Mouse (Mus musculus): ENCODE measurements around the gene Dnajc17. TPM values are rescaled to one million over a fixed set of nuclear protein-coding genes. Genes with fewer than 3 reads are reported as not detected.

Gene Dnajc17
- polyA plus RNA-seq, 1 experiment from 2014 or later, result 9.4 TPM

DNA sequence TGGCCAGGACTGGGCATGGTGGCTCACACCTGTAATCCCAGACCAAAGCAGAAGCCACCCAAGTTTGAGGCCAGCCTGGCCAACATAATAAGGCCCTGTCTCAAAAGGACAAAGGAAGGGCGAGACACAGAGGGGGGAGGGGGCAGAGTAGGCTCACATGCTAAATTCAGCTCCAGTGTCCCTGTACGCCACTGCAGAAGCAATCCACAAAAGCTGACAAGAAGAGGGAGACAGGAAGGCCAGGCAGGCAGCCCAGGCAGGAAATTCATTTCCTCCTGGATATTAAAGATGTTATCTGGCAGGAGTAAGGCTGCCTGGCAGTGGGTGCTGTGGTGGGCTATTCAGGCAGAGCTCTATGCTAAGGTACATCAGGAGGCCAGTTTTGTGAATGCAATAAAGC lies 47.3 kb downstream of the Dnajc17 start:
- Histone ChIP-seq H3K27me3 (replicated peaks; ENCODE audit: control insufficient read depth, insufficient read depth, low read length) (no peaks in the 10 kb centered on the region), H3K9me3 (ENCODE audit: control insufficient read depth) (no peaks in the 10 kb centered on the region), H3K36me3 (ENCODE audit: control insufficient read depth, insufficient read depth) (no peaks in the 10 kb centered on the region), H3K4me1 (replicated peaks; ENCODE audit: control insufficient read depth, insufficient read depth, low read length) (peaks cover 3% of the 10 kb centered on the region; the same call in 1 of the 2 replicates), H3K4me2 (replicated peaks; ENCODE audit: low read depth) (no peak overlapping the region), H3K9ac (ENCODE audit: low read depth, low read length) (no peak overlapping the region), H3K27ac (ENCODE audit: low read depth, low read length) (no peak overlapping the region), H3K4me3 (ENCODE audit: low read depth, low read length) (no peak overlapping the region)
- no peak for TF ChIP-seq CTCF (IDR thresholded peaks at IDR 0.05; ENCODE audit: low read depth)
- no peak for ATAC-seq
- 68% methylated on average over 2 of the region's 2 CpGs for WGBS

DNA sequence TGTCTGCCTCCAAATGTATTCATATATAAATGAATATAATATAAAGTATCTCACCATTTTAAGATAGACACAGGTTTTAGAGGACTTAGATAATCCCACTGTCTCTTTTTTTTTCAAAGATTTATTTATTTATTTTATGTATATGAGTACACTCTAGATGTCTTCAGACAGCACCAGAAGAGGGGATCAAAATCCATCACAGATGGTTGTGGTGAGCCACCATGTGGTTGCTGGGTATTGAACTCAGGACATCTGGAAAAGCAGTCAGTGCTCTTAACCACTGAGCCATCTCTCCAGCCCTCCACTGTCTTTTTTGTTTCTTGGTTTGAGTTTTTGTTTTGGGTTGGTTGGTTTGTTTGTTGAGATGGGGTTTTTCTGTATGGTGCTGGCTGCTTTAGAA lies 50.8 kb downstream of the Dnajc17 start:
- no peak for ATAC-seq
- no peak overlapping the region for H3K9ac ChIP-seq (ENCODE audit: low read depth, low read length)
- no peak overlapping the region for H3K4me3 ChIP-seq (ENCODE audit: low read depth, low read length)
- H3K27ac ChIP-seq (ENCODE audit: low read depth, low read length), result no peak overlapping the region
- peaks cover 3% of the 10 kb centered on the region for H3K4me1 ChIP-seq (replicated peaks; ENCODE audit: control insufficient read depth, insufficient read depth, low read length)
- H3K27me3 ChIP-seq (replicated peaks; ENCODE audit: control insufficient read depth, insufficient read depth, low read length), result no peaks in the 10 kb centered on the region
- H3K36me3 ChIP-seq (ENCODE audit: control insufficient read depth, insufficient read depth), result peaks cover 13% of the 10 kb centered on the region
- TF ChIP-seq CTCF (IDR thresholded peaks at IDR 0.05; ENCODE audit: low read depth), result no peak
- H3K9me3 ChIP-seq (ENCODE audit: control insufficient read depth), result no peaks in the 10 kb centered on the region
- no peak overlapping the region for H3K4me2 ChIP-seq (replicated peaks; ENCODE audit: low read depth)

GRCm38 (mm10) chr2:119156681-119157572 lies 51.7 kb downstream of the Dnajc17 start, which contains the start of gene Rmdn3:
Gene Rmdn3 (minus strand): TSS chr2:119157034.
- Histone ChIP-seq H3K4me3 (ENCODE audit: low read depth, low read length) (peak within 1 kb of the TSS; percentile 100), H3K9me3 (ENCODE audit: control insufficient read depth) (no peaks in the 10 kb centered on the region), H3K27me3 (replicated peaks; ENCODE audit: control insufficient read depth, insufficient read depth, low read length) (no peaks in the 10 kb centered on the region), H3K9ac (ENCODE audit: low read depth, low read length) (peak within 1 kb of the TSS; percentile 98), H3K4me1 (replicated peaks; ENCODE audit: control insufficient read depth, insufficient read depth, low read length) (peaks cover 3% of the 10 kb centered on the region; the same call in 1 of the 2 replicates), H3K36me3 (ENCODE audit: control insufficient read depth, insufficient read depth) (peaks cover 22% of the 10 kb centered on the region), H3K27ac (ENCODE audit: low read depth, low read length) (peak within 1 kb of the TSS; percentile 98), H3K4me2 (replicated peaks; ENCODE audit: low read depth) (peak within 1 kb of the TSS; percentile 89)
- peak; percentile 83 for ATAC-seq
- peak; percentile 30 for TF ChIP-seq CTCF (IDR thresholded peaks at IDR 0.05; ENCODE audit: low read depth)
- WGBS, result under 1% methylated on average over 57 of the region's 57 CpGs

- peak overlapping the region; percentile 98 for H3K27ac ChIP-seq (ENCODE audit: low read depth, low read length)
- peaks cover 3% of the 10 kb centered on the region; the same call in 1 of the 2 replicates for H3K4me1 ChIP-seq (replicated peaks; ENCODE audit: control insufficient read depth, insufficient read depth, low read length)
- no peaks in the 10 kb centered on the region for H3K9me3 ChIP-seq (ENCODE audit: control insufficient read depth)
- peak; percentile 7; the same call in 1 of the 2 replicates for ATAC-seq
- H3K27me3 ChIP-seq (replicated peaks; ENCODE audit: control insufficient read depth, insufficient read depth, low read length), result no peaks in the 10 kb centered on the region
- WGBS, result 2% methylated on average over 34 of the region's 34 CpGs
- TF ChIP-seq CTCF (IDR thresholded peaks at IDR 0.05; ENCODE audit: low read depth), result no peak
- peak overlapping the region; percentile 98 for H3K9ac ChIP-seq (ENCODE audit: low read depth, low read length)
- H3K4me2 ChIP-seq (replicated peaks; ENCODE audit: low read depth), result peak overlapping the region; percentile 89
- peak overlapping the region; percentile 100 for H3K4me3 ChIP-seq (ENCODE audit: low read depth, low read length)
- peaks cover 28% of the 10 kb centered on the region for H3K36me3 ChIP-seq (ENCODE audit: control insufficient read depth, insufficient read depth)
Measured at GRCm38 (mm10) chr2:119156081-119156680, 52.4 kb downstream of the Dnajc17 start.

DNA sequence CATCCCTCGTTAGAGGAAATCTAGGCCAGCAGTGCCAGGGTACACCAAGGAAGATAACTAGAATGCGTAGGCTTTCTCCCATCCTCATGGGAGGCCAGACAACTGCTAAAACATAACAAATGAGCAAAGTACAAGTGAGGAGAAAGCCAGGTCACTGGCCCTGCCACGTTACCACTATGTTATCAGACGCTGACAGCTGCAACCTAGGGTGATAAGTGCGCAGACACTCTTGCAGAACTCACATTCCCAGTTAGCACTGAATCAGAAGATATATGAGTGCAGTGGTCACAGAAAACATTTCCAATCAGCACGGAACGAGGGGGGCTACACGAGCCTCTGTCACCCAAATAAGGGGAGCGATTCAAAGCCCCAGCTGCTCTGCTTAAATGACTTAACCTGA lies 53.2 kb downstream of the Dnajc17 start:
- H3K4me2 ChIP-seq (replicated peaks; ENCODE audit: low read depth), result peak overlapping the region; percentile 89
- H3K4me1 ChIP-seq (replicated peaks; ENCODE audit: control insufficient read depth, insufficient read depth, low read length), result peaks cover 3% of the 10 kb centered on the region; the same call in 1 of the 2 replicates
- WGBS, result 50% methylated on average over 9 of the region's 9 CpGs
- H3K27me3 ChIP-seq (replicated peaks; ENCODE audit: control insufficient read depth, insufficient read depth, low read length), result no peaks in the 10 kb centered on the region
- peak overlapping the region; percentile 100 for H3K4me3 ChIP-seq (ENCODE audit: low read depth, low read length)
- no peaks in the 10 kb centered on the region for H3K9me3 ChIP-seq (ENCODE audit: control insufficient read depth)
- peak; percentile 67 for ATAC-seq
- H3K36me3 ChIP-seq (ENCODE audit: control insufficient read depth, insufficient read depth), result peaks cover 36% of the 10 kb centered on the region
- H3K9ac ChIP-seq (ENCODE audit: low read depth, low read length), result peak overlapping the region; percentile 98; the same call in 1 of the 2 replicates
- peak overlapping the region; percentile 98 for H3K27ac ChIP-seq (ENCODE audit: low read depth, low read length)
- TF ChIP-seq CTCF (IDR thresholded peaks at IDR 0.05; ENCODE audit: low read depth), result no peak

GRCm38 (mm10) chr2:119154683-119155082 lies 53.9 kb downstream of the Dnajc17 start:
- H3K27ac ChIP-seq (ENCODE audit: low read depth, low read length), result peak overlapping the region; percentile 98
- 42% methylated on average over 2 of the region's 2 CpGs for WGBS
- H3K9ac ChIP-seq (ENCODE audit: low read depth, low read length), result no peak overlapping the region

More at GRCm38 (mm10) chr2:119154683-119155082, 53.9 kb downstream of the Dnajc17 start:
- H3K4me1 ChIP-seq (replicated peaks; ENCODE audit: control insufficient read depth, insufficient read depth, low read length), result peaks cover 3% of the 10 kb centered on the region; the same call in 1 of the 2 replicates
- no peaks in the 10 kb centered on the region for H3K27me3 ChIP-seq (replicated peaks; ENCODE audit: control insufficient read depth, insufficient read depth, low read length)
- peaks cover 43% of the 10 kb centered on the region for H3K36me3 ChIP-seq (ENCODE audit: control insufficient read depth, insufficient read depth)
- peak; percentile 56 for ATAC-seq
- H3K9me3 ChIP-seq (ENCODE audit: control insufficient read depth), result no peaks in the 10 kb centered on the region
- H3K4me2 ChIP-seq (replicated peaks; ENCODE audit: low read depth), result peak overlapping the region; percentile 89
- TF ChIP-seq CTCF (IDR thresholded peaks at IDR 0.05; ENCODE audit: low read depth), result no peak
- no peak overlapping the region for H3K4me3 ChIP-seq (ENCODE audit: low read depth, low read length)
